Mouse (Mus musculus) hindbrain, embryonic 11.5 days (tissue): ENCODE results near the gene Pkd2l1. TPM values are rescaled to one million over a fixed set of nuclear protein-coding genes. Genes with fewer than 3 reads are reported as not detected.

Experiments
- ATAC-seq: fragments of 200-750 bp; cut with Nextera tagmentation; 2 replicates; pipeline ENCODE4 v1.8.0; 2017; ENCODE audit warnings: mild to moderate bottlenecking, moderate TSS enrichment, moderate library complexity; ENCODE audit not compliant: low FRiP score
- DNase-seq: peaks from one replicate; pipeline ENCODE4 v3.0.0-alpha.2; 2015; ENCODE audit warnings: low spot score
- H3K27ac ChIP-seq: fragments of 300-500 bp; sonication (generic); 2 replicates; pipeline ENCODE4 v1.5.1; 2014; ENCODE audit warnings: mild to moderate bottlenecking, low read depth, low read length
- H3K27me3 ChIP-seq: fragments of 300-500 bp; sonication (generic); 2 replicates; pipeline ENCODE4 v1.6.1; 2014; ENCODE audit warnings: mild to moderate bottlenecking, low read length, moderate library complexity, mixed read lengths; ENCODE audit not compliant: control insufficient read depth, insufficient read depth
- H3K36me3 ChIP-seq: fragments of 300-500 bp; sonication (generic); 2 replicates; pipeline ENCODE4 v1.6.1; 2014; ENCODE audit warnings: mild to moderate bottlenecking, low read length, moderate library complexity, mixed read lengths; ENCODE audit not compliant: control insufficient read depth, insufficient read depth
- H3K4me1 ChIP-seq: fragments of 300-500 bp; sonication (generic); replicated peaks from 2 replicates; pipeline ENCODE4 v1.6.1; 2014; ENCODE audit warnings: low read length, mixed read lengths; ENCODE audit not compliant: control insufficient read depth, insufficient read depth
- H3K4me2 ChIP-seq: fragments of 300-500 bp; sonication (generic); replicated peaks from 2 replicates; pipeline ENCODE4 v1.6.1; 2014; ENCODE audit warnings: mild to moderate bottlenecking, low read depth, low read length
- H3K4me3 ChIP-seq: fragments of 300-500 bp; sonication (generic); 2 replicates; pipeline ENCODE4 v1.5.1; 2014; ENCODE audit warnings: low read depth, low read length
- H3K9ac ChIP-seq: fragments of 300-500 bp; sonication (generic); 2 replicates; pipeline ENCODE4 v1.6.1; 2014; ENCODE audit warnings: low read depth, low read length
- H3K9me3 ChIP-seq: fragments of 300-500 bp; sonication (generic); 2 replicates; pipeline ENCODE4 v1.6.1; 2016; ENCODE audit warnings: low read length; ENCODE audit not compliant: control insufficient read depth
- WGBS: fragments of 180-500 bp; shearing (Covaris S2); extraction: QIAGEN DNeasy Blood & Tissue Kit; methylation state at CpG from one replicate; pipeline ENCODE4 v1.1.7; 2014; 5-methylcytosine and 5-hydroxymethylcytosine counted together
- polyA plus RNA-seq: library from polyadenylated mRNA; unstranded; fragments of >200 nt; fragmentation: Nextera tagmentation; extraction: Ambion mirVana; gene quantifications from 2 replicates; pipeline ENCODE4 v1.2.1, GENCODE M21; 2014

The Pkd2l1 gene
- polyA plus RNA-seq, 1 experiment from 2014 or later: 0.37 TPM

- WGBS: 97% methylated on average over 8 of the region's 8 CpGs
- ATAC-seq: no peak
These were observed 45.3 kb downstream of the Pkd2l1 start for GRCm38 (mm10) chr19:44146951-44147350.

GRCm38 (mm10) chr19:44146568-44146879 lies 45.7 kb downstream of the Pkd2l1 start:
- H3K36me3 ChIP-seq: peaks cover 3% of the 10 kb centered on the region; the same call in 1 of the 2 replicates
- H3K4me3 ChIP-seq: peak overlapping the region; percentile 67
- DNase-seq: no peak
- no peaks in the 10 kb centered on the region for H3K9me3 ChIP-seq
- H3K4me2 ChIP-seq: peak overlapping the region; percentile 75
- H3K9ac ChIP-seq: peak overlapping the region; percentile 79
- 66% methylated on average over 9 of the region's 9 CpGs for WGBS
- ATAC-seq: peak; percentile 43
- H3K27me3 ChIP-seq: no peaks in the 10 kb centered on the region
- no peak overlapping the region for H3K27ac ChIP-seq
- no peaks in the 10 kb centered on the region for H3K4me1 ChIP-seq

More at GRCm38 (mm10) chr19:44146951-44147350, 45.3 kb downstream of the Pkd2l1 start:
- Histone ChIP-seq H3K4me2 (no peak overlapping the region), H3K9ac (no peak overlapping the region), H3K9me3 (no peaks in the 10 kb centered on the region), H3K27me3 (no peaks in the 10 kb centered on the region), H3K36me3 (no peaks in the 10 kb centered on the region; the same call in 1 of the 2 replicates), H3K27ac (no peak overlapping the region), H3K4me1 (no peaks in the 10 kb centered on the region), H3K4me3 (no peak overlapping the region)
- DNase-seq: no peak

- Histone ChIP-seq H3K36me3 (peaks cover 5% of the 10 kb centered on the region; the same call in 1 of the 2 replicates), H3K9ac (peak within 1 kb of the TSS; percentile 79), H3K27me3 (no peaks in the 10 kb centered on the region), H3K4me1 (no peaks in the 10 kb centered on the region), H3K27ac (no peak within 1 kb of the TSS), H3K4me2 (peak within 1 kb of the TSS; percentile 75), H3K9me3 (no peaks in the 10 kb centered on the region), H3K4me3 (peak within 1 kb of the TSS; percentile 67)
- ATAC-seq (peak; percentile 83), DNase-seq (peak; percentile 88)
- 4% methylated on average over 46 of the region's 46 CpGs for WGBS
These were observed 46.3 kb downstream of the Pkd2l1 start, which contains the start of gene Bloc1s2 for GRCm38 (mm10) chr19:44145702-44146567. Bloc1s2 (minus strand) TSS chr19:44146446.

GRCm38 (mm10) chr19:44144366-44144765 lies 47.9 kb downstream of the Pkd2l1 start:
- H3K27me3 ChIP-seq: no peaks in the 10 kb centered on the region
- peaks cover 5% of the 10 kb centered on the region; the same call in 1 of the 2 replicates for H3K36me3 ChIP-seq
- H3K9me3 ChIP-seq: no peaks in the 10 kb centered on the region
- no peak overlapping the region for H3K4me2 ChIP-seq
- no peak overlapping the region for H3K27ac ChIP-seq
- no peak overlapping the region for H3K9ac ChIP-seq
- DNase-seq: no peak
- no peak for ATAC-seq
- H3K4me1 ChIP-seq: no peaks in the 10 kb centered on the region
- H3K4me3 ChIP-seq: no peak overlapping the region
- 93% methylated on average over 9 of the region's 9 CpGs for WGBS

GRCm38 (mm10) chr19:44135960-44136485 lies 56.2 kb downstream of the Pkd2l1 start:
- Histone ChIP-seq H3K27ac (no peak overlapping the region), H3K4me1 (0 out of 2 replicates have a peak, but pooled peaks cover 2% of the 10 kb centered on the region), H3K27me3 (no peaks in the 10 kb centered on the region), H3K4me2 (peak overlapping the region; percentile 44), H3K4me3 (peak overlapping the region; percentile 60), H3K9me3 (no peaks in the 10 kb centered on the region), H3K36me3 (0 out of 2 replicates have a peak, but pooled peaks cover 5% of the 10 kb centered on the region), H3K9ac (peak overlapping the region; percentile 55; the same call in 1 of the 2 replicates)
- ATAC-seq (peak; percentile 35; the same call in 1 of the 2 replicates), DNase-seq (peak; percentile 40)
- WGBS: 27% methylated on average over 7 of the region's 7 CpGs

- Histone ChIP-seq H3K27ac (peak within 1 kb of the TSS; percentile 86), H3K27me3 (no peaks in the 10 kb centered on the region), H3K4me1 (0 out of 2 replicates have a peak, but pooled peaks cover 2% of the 10 kb centered on the region), H3K9ac (peak within 1 kb of the TSS; percentile 72), H3K9me3 (no peaks in the 10 kb centered on the region), H3K4me3 (peak within 1 kb of the TSS; percentile 60), H3K4me2 (peak within 1 kb of the TSS; percentile 72), H3K36me3 (peaks cover 7% of the 10 kb centered on the region; the same call in 1 of the 2 replicates)
- WGBS: under 1% methylated on average over 45 of the region's 45 CpGs
- DNase-seq (peak; percentile 95), ATAC-seq (peak; percentile 90)
These were observed 56.9 kb downstream of the Pkd2l1 start, which contains the start of gene Cwf19l1 for GRCm38 (mm10) chr19:44135072-44135959. Cwf19l1 (minus strand) TSS chr19:44135876.

GRCm38 (mm10) chr19:44132917-44133316 lies 59.3 kb downstream of the Pkd2l1 start:
- Histone ChIP-seq H3K4me3 (no peak overlapping the region), H3K9ac (no peak overlapping the region), H3K9me3 (no peaks in the 10 kb centered on the region), H3K4me1 (0 out of 2 replicates have a peak, but pooled peaks cover 2% of the 10 kb centered on the region), H3K27ac (no peak overlapping the region), H3K27me3 (no peaks in the 10 kb centered on the region), H3K4me2 (no peak overlapping the region), H3K36me3 (peaks cover 4% of the 10 kb centered on the region; the same call in 1 of the 2 replicates)
- no peak for DNase-seq
- WGBS: 92% methylated on average over 5 of the region's 5 CpGs
- ATAC-seq: no peak

- Histone ChIP-seq H3K36me3 (peaks cover 6% of the 10 kb centered on the region; the same call in 1 of the 2 replicates), H3K4me3 (no peak overlapping the region), H3K27me3 (no peaks in the 10 kb centered on the region), H3K27ac (no peak overlapping the region), H3K9ac (no peak overlapping the region), H3K9me3 (no peaks in the 10 kb centered on the region), H3K4me2 (no peak overlapping the region), H3K4me1 (no peaks in the 10 kb centered on the region)
- ATAC-seq (no peak), DNase-seq (no peak)
- 92% methylated on average over 2 of the region's 2 CpGs for WGBS
These were observed 63.7 kb downstream of the Pkd2l1 start for GRCm38 (mm10) chr19:44128560-44128959.
